Comparison of ENCODE assay signal across 8 mouse cellular contexts in the genomic region with DNA sequence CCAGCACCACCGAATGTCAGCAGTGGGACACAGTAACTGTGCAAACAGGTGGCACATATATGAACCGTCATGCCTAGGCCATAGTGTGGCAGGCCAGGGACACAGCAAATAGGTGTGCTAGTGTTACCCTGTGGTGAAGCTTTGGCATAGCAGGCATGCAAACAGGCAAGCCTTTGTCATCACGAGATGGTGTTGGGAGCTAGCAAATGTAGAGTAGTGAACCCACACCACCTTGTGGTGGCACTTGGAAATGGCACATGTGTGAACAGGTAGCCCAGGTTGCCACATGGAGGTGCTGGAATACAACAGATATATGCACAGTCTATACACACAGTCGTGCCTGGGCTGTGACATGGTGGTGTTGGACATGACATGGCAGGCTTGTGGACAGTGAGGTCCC. TPM values are rescaled to one million over a fixed set of nuclear protein-coding genes. Genes with fewer than 3 reads are reported as not detected.
DNase-seq lines count a peak whose midpoint lies in the region; ATAC-seq and TF ChIP-seq lines count a peak whose summit lies in the region.

No protein-coding gene starts in this region.

- H3K27me3 ChIP-seq in E14TG2a.4 (ENCODE audit: insufficient read depth, low read length) = no peaks in the 10 kb centered on the region
- no peaks in the 10 kb centered on the region for H3K27me3 ChIP-seq in forebrain, embryonic 13.5 days
- no peaks in the 10 kb centered on the region for H3K27me3 ChIP-seq in hindbrain, embryonic 11.5 days (ENCODE audit: control insufficient read depth, insufficient read depth, low read length)
- H3K27me3 ChIP-seq in lung, postnatal 0 days (replicated peaks; ENCODE audit: insufficient read depth, low read length) = no peaks in the 10 kb centered on the region
- no peaks in the 10 kb centered on the region for H3K27me3 ChIP-seq in thymus, adult 2 months (ENCODE audit: control insufficient read depth, insufficient read depth, low read length)

- no peaks in the 10 kb centered on the region for H3K36me3 ChIP-seq in E14TG2a.4 (ENCODE audit: insufficient read depth, low read length)
- H3K36me3 ChIP-seq in forebrain, embryonic 13.5 days (ENCODE audit: poor library complexity, severe bottlenecking) = no peaks in the 10 kb centered on the region
- H3K36me3 ChIP-seq in hindbrain, embryonic 11.5 days (ENCODE audit: control insufficient read depth, insufficient read depth, low read length) = no peaks in the 10 kb centered on the region
- no peaks in the 10 kb centered on the region for H3K36me3 ChIP-seq in lung, postnatal 0 days (ENCODE audit: insufficient read depth, low read length)
- no peaks in the 10 kb centered on the region for H3K36me3 ChIP-seq in thymus, adult 2 months (ENCODE audit: control insufficient read depth, insufficient read depth, low read length)

- peaks cover 8% of the 10 kb centered on the region; the same call in 1 of the 2 replicates for H3K4me1 ChIP-seq in E14TG2a.4 (replicated peaks; ENCODE audit: low read depth, low read length)
- H3K4me1 ChIP-seq in forebrain, embryonic 13.5 days = no peaks in the 10 kb centered on the region
- no peaks in the 10 kb centered on the region for H3K4me1 ChIP-seq in hindbrain, embryonic 11.5 days (replicated peaks; ENCODE audit: control insufficient read depth, insufficient read depth, low read length)
- no peaks in the 10 kb centered on the region for H3K4me1 ChIP-seq in lung, postnatal 0 days (ENCODE audit: insufficient read depth, low read depth, low read length)
- H3K4me1 ChIP-seq in thymus, adult 2 months (replicated peaks; ENCODE audit: control insufficient read depth, insufficient read depth, low read length) = no peaks in the 10 kb centered on the region

- H3K4me3 ChIP-seq in E14TG2a.4 (replicated peaks; ENCODE audit: low read length) = no peak overlapping the region
- no peak overlapping the region for H3K4me3 ChIP-seq in forebrain, embryonic 13.5 days
- H3K4me3 ChIP-seq in hindbrain, embryonic 11.5 days (ENCODE audit: low read depth, low read length) = no peak overlapping the region
- no peak overlapping the region for H3K4me3 ChIP-seq in lung, postnatal 0 days (ENCODE audit: low read depth, low read length)
- no peak overlapping the region for H3K4me3 ChIP-seq in thymus, adult 2 months (ENCODE audit: control insufficient read depth, insufficient read depth, low read length)

- TF ChIP-seq POLR2A in thymus, adult 2 months (IDR thresholded peaks at IDR 0.05; ENCODE audit: control insufficient read depth, extremely low read depth, insufficient read depth, low read length, poor library complexity) = no peak

- H3K9me3 ChIP-seq in E14TG2a.4 (ENCODE audit: low read length) = no peaks in the 10 kb centered on the region
- H3K9me3 ChIP-seq in forebrain, embryonic 13.5 days (replicated peaks) = no peaks in the 10 kb centered on the region; the same call in 1 of the 2 replicates
- no peaks in the 10 kb centered on the region for H3K9me3 ChIP-seq in hindbrain, embryonic 11.5 days (ENCODE audit: control insufficient read depth, low read length)
- no peaks in the 10 kb centered on the region for H3K9me3 ChIP-seq in lung, postnatal 0 days (ENCODE audit: low read length)

- peak; percentile 68 for TF ChIP-seq CTCF in E14TG2a.4 (conservative IDR thresholded peaks at IDR 0.05; ENCODE audit: low read length)
- TF ChIP-seq CTCF in lung, postnatal 0 days (IDR thresholded peaks at IDR 0.05) = peak; percentile 98
- TF ChIP-seq CTCF in thymus, adult 2 months (IDR thresholded peaks at IDR 0.05; ENCODE audit: borderline replicate concordance, control insufficient read depth, extremely low read depth, insufficient read depth, low read length, poor library complexity) = no peak

- peak; percentile 74 for DNase-seq in c-Kit-positive CD71-negative TER-119-negative erythroid progenitor cells, embryonic 14.5 days (ENCODE audit: low read depth)
- peak; percentile 79 for DNase-seq in hindbrain, embryonic 11.5 days (ENCODE audit: low spot score)
- peak; percentile 79 for DNase-seq in layer of hippocampus, adult 9-10 months (ENCODE audit: low spot score)
- peak; percentile 89 for DNase-seq in lung, postnatal 0 days (ENCODE audit: low spot score)
- DNase-seq in ovary, postnatal 10 days (ENCODE audit: low spot score) = peak; percentile 49
- DNase-seq in thymus, adult 2 months = peak; percentile 71

- WGBS in forebrain, embryonic 13.5 days = 32% methylated on average over 4 of the region's 4 CpGs
- WGBS in hindbrain, embryonic 11.5 days = 40% methylated on average over 4 of the region's 4 CpGs
- WGBS in lung, postnatal 0 days = 28% methylated on average over 4 of the region's 4 CpGs
- 35% methylated on average over 4 of the region's 4 CpGs for WGBS in thymus, adult 2 months

- ATAC-seq in forebrain, embryonic 13.5 days = peak; percentile 63
- peak; percentile 31; the same call in 1 of the 2 replicates for ATAC-seq in hindbrain, embryonic 11.5 days (ENCODE audit: low FRiP score)
- ATAC-seq in lung, postnatal 0 days = peak; percentile 60

- H3K4me2 ChIP-seq in forebrain, embryonic 13.5 days = no peak overlapping the region
- no peak overlapping the region for H3K4me2 ChIP-seq in hindbrain, embryonic 11.5 days (replicated peaks; ENCODE audit: low read depth, low read length)
- H3K4me2 ChIP-seq in lung, postnatal 0 days (replicated peaks; ENCODE audit: low read depth, low read length) = no peak overlapping the region

- no peak overlapping the region for H3K27ac ChIP-seq in forebrain, embryonic 13.5 days
- no peak overlapping the region for H3K27ac ChIP-seq in hindbrain, embryonic 11.5 days (ENCODE audit: low read depth, low read length)
- H3K27ac ChIP-seq in lung, postnatal 0 days (ENCODE audit: low read length) = no peak overlapping the region
- no peak overlapping the region for H3K27ac ChIP-seq in thymus, adult 2 months (ENCODE audit: control insufficient read depth, insufficient read depth, low read length)

- TF ChIP-seq EP300 in lung, postnatal 0 days (IDR thresholded peaks at IDR 0.05) = no peak

- H3K9ac ChIP-seq in forebrain, embryonic 13.5 days = no peak overlapping the region
- H3K9ac ChIP-seq in hindbrain, embryonic 11.5 days (ENCODE audit: low read depth, low read length) = no peak overlapping the region
- no peak overlapping the region for H3K9ac ChIP-seq in lung, postnatal 0 days (replicated peaks; ENCODE audit: low read depth)

RNA-seq across cellular contexts. Expression of a gene that starts 30.5 kb away (rescaled TPM):
- polyA plus RNA-seq in forebrain, embryonic 13.5 days (2015; fragmentation: Nextera tagmentation; extraction: Ambion mirVana) = 25.9 and 26.9 TPM in 2 replicates
- 44.6 and 51.6 TPM in 2 replicates for polyA plus RNA-seq in hindbrain, embryonic 11.5 days (2014; fragmentation: Nextera tagmentation; extraction: Ambion mirVana)
- polyA plus RNA-seq in lung, postnatal 0 days (2015; fragmentation: Nextera tagmentation; extraction: Ambion mirVana) = 40.6 and 40.7 TPM in 2 replicates
- polyA plus RNA-seq in thymus, adult 2 months (2012; rRNA removed) = 10.6 and 11.0 TPM in 2 replicates
